Mouse (Mus musculus): ENCODE results near the gene Pspn. TPM values are rescaled to one million over a fixed set of nuclear protein-coding genes. Genes with fewer than 3 reads are reported as not detected.

Pspn gene
- total RNA-seq (2021), result not detected
- long read RNA-seq, experiment 1, result 0 reads
- long read RNA-seq, experiment 2, result 0 reads

GRCm38 (mm10) chr17:56999968-57000609 is at the start of gene Pspn:
Gene Pspn (minus strand): TSS chr17:57000018.
- DNase-seq, result no peak
- intact Hi-C loops (cut with DNase I), result loop anchor here (5.0 to 10.0 kb wide), 2 partner anchors 57 to 245 kb away; partner anchors contain the start of genes Crb3, Gpr108, Slc25a23 and Trip10

DNA sequence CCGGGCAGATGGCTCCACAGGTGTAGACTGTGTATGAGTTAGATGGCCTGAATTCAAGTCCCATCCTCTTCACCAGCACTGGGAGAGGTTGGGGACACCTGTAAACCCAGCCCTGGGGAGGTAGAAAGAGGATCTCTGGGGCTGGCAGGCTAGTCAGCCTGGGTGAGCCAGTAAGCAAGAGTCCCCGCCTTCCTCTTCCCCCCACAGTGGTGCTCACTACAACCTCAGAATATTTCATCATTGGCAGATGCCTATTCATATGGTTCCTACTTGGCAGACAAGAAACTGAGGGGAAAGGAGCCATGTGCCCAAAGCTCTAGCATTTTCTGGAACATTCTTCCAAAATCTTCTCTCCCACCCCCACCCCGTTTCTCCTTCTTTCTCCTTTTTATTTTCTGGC is 49.0 kb upstream of the Pspn start:
- DNase-seq, result no peak
- intact Hi-C loops (cut with DNase I), result no loop called here

DNA sequence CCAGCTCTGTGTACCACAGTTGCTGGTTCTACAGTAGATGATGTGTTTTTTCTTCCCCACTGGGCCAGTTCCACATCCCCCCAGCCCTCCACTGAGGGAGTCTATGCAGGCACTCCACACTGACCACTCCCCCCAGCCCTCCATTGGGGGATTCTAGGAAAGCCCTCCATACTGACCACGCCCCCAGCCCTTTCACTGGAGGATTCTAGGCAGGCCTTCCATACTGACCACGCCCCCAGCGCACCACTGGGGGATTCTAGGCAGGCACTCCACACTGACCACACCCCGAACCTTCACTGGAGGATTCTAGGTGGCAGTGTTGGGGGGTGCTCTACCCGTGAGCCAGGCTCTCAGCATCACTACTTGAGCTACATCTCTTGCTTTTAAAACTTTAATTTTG is 47.6 kb upstream of the Pspn start:
- no peak for DNase-seq
- intact Hi-C loops (cut with DNase I), result no loop called here

DNA sequence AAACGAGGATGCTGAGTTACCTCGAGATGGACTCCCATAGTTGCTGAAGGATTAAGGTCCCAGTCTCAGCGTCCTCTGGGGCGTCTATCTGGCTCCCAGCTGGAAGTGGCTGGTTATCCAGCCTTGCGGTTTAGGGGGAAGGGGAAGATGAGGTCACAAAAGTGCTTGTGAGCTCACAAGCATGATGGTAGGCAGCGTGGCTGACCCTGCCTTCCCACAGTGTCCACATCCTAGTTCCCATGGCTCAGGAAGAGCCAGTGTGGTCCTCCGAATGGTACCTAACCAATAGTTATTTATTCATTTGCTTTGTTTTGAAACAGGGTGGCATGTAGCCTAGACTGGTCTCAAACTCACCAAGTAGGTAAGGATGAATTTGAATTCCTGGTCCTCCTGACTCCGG is 41.7 kb upstream of the Pspn start, which contains the start of gene Slc25a41:
Gene Slc25a41 (minus strand): TSS at position 101 of the 400 bp plus-strand sequence.
- no peak for DNase-seq
- intact Hi-C loops (cut with DNase I), result no loop called here

- DNase-seq, result no peak
- intact Hi-C loops (cut with DNase I), result no loop called here
Observed at GRCm38 (mm10) chr17:57038978-57039377, 39.2 kb upstream of the Pspn start.

GRCm38 (mm10) chr17:57032854-57033253 is 33.0 kb upstream of the Pspn start:
- DNase-seq, result no peak
- intact Hi-C loops (cut with DNase I), result loop anchor here (2.0 kb wide), 1 partner anchor 24 kb away; no protein-coding TSS in a partner anchor

DNA sequence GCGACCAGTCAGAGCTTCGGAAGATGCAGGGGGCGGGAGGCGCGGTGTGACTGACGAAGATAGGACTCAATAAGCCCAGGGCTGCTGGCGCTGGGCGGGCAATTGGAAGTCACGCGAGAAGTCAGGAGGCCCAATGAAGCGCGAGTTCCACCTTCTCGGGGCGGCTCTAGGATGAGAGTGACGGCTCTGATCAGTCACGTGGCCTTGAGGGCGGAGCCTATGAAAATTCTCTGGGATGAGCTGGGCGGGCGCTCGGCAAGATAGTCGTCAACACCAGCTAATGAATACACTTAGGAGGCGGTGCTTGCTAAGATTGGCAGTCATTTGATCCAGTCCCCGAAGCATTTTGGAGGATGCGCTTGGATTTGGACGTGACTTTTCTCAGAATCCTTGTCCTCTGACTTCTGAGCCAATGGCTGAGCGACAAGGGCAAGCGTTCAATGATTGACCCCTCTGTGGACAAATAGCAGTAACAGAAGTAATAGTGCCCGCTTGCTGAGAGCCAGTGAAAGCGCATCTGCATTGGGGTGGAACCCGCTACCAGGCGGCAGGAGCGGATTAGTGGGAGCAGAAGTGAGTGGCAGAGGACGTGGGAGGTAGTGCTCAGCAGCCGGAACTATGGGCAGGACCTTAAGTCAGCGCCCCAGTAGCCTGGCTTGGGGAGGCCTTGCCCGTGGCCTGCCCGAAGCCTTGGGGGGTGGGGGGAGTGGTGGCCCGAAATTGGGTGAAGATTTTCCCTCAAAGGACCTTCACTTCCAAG is 32.0 kb upstream of the Pspn start:
- intact Hi-C loops (cut with DNase I), result loop anchor here (2.0 kb wide), 1 partner anchor 25 kb away; no protein-coding TSS in a partner anchor

DNA sequence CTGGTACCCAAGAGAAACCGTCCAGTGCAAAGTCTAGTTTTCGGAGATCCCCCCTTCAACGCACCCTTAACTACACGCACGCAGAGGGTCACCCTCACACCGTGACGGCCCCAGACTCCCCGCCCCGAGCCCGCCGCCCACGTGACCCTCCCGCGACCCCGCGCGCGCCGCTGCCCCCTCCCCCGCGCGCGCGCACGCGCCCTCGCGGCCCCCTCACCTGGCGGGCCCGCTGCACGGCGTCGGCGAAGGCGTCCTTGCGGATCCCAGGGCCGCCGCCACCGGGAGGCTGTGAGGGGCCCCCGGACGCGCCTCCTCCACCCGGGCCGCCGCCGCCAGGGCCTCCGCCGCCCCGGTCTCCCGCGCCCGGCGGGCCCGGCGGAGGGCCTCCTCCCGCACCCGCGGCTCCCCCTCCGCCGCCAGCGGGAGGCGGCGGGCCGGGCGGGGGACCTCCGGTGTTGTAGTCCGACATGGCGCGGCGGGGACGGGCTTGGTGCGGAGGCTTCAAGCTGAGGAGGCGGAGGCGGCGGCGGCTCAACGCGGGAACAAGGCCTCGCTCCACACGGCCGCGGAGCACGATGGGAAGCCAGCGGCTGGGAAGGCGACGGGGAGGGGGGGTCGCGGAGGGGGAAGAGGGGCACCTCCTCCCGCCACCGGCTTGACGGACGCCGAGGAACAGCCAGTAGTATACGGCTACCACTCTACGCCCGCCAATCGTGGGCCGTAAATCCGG is 31.3 kb upstream of the Pspn start, which contains the start of gene Khsrp:
Gene Khsrp (minus strand): TSS at position 592 of the 730 bp plus-strand sequence.
- intact Hi-C loops (cut with DNase I), result loop anchor here (1.0 kb wide), 1 partner anchor 20 kb away; the partner anchor contains the start of genes Gm17949 and Gtf2f1
- peak; percentile 54 to 58 for DNase-seq

More for the DNA sequence above, 32.0 kb upstream of the Pspn start:
- peak; percentile 98 for DNase-seq

DNA sequence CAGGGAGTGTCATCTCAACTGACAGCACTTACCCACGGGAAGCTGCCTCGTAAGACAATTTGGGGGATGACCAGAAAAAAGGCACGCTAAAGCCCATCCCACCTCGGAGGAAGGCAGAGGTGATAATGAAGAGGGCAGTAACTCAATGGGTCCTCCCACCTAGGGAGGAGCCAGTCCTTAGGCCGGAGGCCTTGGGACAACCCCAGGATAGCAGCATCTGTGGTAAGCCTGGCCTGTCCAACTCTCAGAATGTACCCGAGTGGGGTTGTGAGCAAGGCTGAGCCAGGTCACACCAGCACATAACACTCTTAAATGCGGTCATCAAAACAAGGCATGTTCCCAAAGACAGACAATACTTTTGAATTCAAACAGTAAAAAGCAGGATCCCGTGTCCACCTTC is 29.9 kb upstream of the Pspn start:
- intact Hi-C loops (cut with DNase I), result loop anchor here (1.0 kb wide), 1 partner anchor 18 kb away; the partner anchor contains the start of genes Gm17949 and Gtf2f1

GRCm38 (mm10) chr17:57027471-57027870 is 27.7 kb upstream of the Pspn start:
- intact Hi-C loops (cut with DNase I), result no loop called here
- no peak for DNase-seq

More for the DNA sequence above, 29.9 kb upstream of the Pspn start:
- peak; percentile 20 to 29 for DNase-seq

DNA sequence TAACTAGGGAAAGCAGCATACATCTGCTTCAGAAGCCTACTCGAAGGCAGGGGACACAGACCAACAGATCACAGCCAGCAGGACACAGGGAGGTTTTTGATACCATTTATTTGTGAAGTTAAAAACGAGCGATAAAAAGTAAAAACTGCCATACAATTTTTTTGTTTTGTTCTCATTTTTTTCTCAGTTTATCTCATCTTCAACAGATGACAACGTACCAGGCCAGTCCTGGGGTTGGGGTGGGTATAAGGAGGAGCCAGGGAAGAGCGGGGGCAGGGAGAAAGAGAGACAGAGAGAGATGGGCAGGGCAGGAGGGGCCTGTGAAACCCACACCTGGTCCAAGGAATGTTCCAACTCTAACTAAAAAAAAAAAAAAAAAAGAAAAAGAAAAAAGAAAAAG is 21.1 kb upstream of the Pspn start:
- DNase-seq, result no peak

DNA sequence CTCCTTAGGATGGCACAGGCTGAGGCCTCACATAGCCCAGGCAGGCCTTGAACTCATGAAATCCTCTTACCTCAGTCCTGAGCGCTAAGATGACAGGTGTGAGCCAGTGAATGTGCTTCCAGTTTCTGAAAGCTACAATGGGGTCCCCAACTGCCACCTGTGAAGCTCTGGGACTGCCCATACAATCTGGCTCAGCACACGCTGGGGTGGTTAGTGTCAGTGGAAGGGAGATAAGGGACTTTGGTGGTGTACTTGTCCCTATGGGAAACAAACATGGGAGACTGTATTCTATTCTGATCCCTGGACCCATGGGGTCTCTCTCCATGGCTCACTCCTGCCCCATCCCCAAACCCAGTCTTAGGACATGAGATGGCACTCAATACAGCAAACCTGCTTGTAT is 19.9 kb upstream of the Pspn start:
- intact Hi-C loops (cut with DNase I), result no loop called here
- no peak for DNase-seq

More for the DNA sequence above, 21.1 kb upstream of the Pspn start:
- intact Hi-C loops (cut with DNase I), result no loop called here

DNA sequence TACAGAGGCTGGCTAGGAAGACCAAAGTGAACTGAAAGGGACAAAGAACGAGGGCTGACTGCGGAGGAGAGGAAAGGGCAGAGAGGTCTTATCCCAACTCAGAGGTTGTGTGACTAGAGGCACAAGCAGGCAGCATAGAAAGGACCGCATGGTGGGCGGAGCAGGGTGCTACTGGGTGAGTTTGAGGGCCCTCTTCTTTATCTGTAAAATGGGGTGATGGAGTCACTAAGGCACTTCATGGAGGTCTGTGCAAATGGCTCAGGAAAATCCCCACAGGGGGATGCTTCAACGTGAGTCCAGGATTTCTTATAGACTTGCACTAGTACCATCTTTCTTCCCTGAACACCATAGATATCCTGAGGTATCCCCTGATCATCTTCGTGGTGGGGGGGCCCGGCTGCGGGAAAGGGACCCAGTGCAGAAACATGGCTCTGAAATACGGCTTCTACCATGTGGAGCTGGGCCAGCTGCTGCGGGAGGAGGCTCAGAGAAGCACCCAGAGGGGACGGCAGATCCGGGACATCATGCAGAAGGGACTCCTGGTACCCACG is 12.5 kb upstream of the Pspn start:
- intact Hi-C loops (cut with DNase I), result loop anchor here (5.0 kb wide), 1 partner anchor 235 kb away; the partner anchor contains the start of genes Gpr108 and Trip10
- no peak for DNase-seq

DNA sequence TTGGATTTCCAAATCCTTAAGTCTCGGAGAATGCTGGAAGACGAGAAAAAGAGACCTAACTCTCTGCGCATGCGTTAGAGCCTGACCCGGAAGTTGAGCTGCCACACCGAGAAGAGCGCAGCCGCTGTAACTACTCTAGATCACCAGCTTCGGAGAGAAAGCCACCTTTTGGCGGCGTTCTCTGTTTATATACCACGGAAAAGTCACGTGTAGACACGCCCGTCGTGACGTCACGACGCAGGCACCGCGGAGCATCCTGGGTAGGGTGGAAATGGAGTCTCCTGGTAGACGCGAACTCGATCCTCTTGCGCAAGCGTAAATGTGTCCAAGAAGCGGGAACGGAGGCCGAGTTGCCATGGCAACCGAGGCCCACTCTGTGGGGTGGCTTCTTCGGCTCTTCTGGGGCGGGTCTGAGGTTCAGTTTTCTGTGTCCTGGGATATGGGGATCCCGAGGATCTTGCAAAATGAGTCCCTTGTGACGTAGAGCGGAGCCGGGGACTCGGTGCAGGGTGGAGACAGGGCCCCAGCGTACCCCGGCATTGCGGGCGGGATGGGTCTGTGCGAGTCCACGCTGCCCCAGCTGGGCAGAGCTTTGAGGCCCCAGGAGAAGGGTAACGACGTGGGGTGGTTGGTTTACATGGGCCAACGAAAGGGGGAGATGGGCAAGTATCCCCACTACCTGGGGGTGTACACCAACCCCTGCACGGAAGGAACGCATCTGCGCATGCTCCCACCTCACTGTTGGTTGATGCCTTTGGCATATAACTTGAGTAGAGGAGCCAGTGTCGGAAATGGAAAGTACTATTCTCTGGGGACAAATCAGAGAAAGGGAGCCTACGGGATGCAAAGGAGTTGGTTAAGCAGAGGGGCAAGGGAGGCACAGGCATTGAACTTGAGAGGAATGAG is 11.7 kb upstream of the Pspn start, which contains the start of the genes Gtf2f1 and Gm17949:
Gene Gtf2f1 (minus strand): TSS at position 53 of the 906 bp plus-strand sequence.
Gene Gm17949 (plus strand): TSS at position 234 of the 906 bp plus-strand sequence.
- DNase-seq, result peak; percentile 90 to 92
- intact Hi-C loops (cut with DNase I), result loop anchor here (1.0 to 5.0 kb wide), 3 partner anchors 19 to 236 kb away; partner anchors contain the start of genes Clpp, Gpr108 and Trip10

DNA sequence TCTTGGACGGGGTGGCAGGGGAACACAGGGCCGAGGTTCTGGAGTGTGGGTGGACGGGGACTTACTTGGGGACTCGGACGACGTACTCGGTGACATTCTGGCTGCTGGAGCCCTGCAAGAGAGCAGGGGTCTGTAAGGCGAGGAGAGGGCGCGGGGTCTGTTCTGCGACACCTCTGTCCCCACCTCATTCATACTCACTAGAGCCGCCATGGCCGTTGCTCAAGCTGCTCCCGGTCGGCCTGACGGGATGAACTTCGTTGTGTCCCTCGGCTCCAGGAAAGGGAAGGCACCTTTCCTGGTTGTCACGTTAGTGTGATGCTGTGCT is 11.1 kb upstream of the Pspn start:
- no peak for DNase-seq
- intact Hi-C loops (cut with DNase I), result loop anchor here (1.0 to 5.0 kb wide), 3 partner anchors 19 to 236 kb away; partner anchors contain the start of genes Clpp, Gpr108 and Trip10

- intact Hi-C loops (cut with DNase I), result no loop called here
- DNase-seq, result no peak
Observed at GRCm38 (mm10) chr17:57007137-57007905, 7.5 kb upstream of the Pspn start.

- intact Hi-C loops (cut with DNase I), result no loop called here
- no peak for DNase-seq
Observed at GRCm38 (mm10) chr17:57003994-57004393, 4.2 kb upstream of the Pspn start.

DNA sequence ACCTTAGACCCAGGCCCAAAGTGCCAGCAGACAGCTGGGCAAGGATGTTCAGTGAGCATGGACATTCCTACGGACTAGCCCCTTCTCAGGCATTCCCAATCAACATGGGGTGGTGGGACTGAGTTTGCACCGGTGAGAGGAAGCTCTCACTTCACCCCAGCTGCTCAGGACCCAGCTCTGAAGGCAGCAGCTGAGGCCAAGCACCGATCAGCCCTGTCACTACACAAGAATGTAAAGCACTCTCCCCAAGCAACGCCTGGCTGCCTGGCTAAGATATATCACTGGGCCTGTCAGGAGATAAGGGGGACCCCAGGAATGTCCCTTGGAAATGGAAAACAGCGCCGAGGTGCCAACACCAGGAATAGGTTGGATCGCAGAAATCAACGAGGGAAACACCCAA is 1.4 kb upstream of the Pspn start:
- DNase-seq, result no peak
- intact Hi-C loops (cut with DNase I), result no loop called here
